Mouse (Mus musculus) stomach, embryonic 14.5 days (tissue): ENCODE measurements around the gene Armh3. TPM values are rescaled to one million over a fixed set of nuclear protein-coding genes. Genes with fewer than 3 reads are reported as not detected.
A peak's percentile ranks its signal among the peaks of the same experiment; 100 is the strongest.

Experiments used
- ATAC-seq: fragments of 200-750 bp; cut with Nextera tagmentation; 2 replicates; pipeline ENCODE4 v1.8.0; 2017; ENCODE audit warnings: low read depth, moderate TSS enrichment; ENCODE audit not compliant: insufficient number of reproducible peaks, insufficient read depth, low FRiP score
- H3K27ac ChIP-seq: fragments of 300-500 bp; sonication (generic); 2 replicates; pipeline ENCODE4 v1.5.1; 2014; ENCODE audit warnings: mild to moderate bottlenecking, low read length, moderate library complexity, mixed read lengths
- H3K27me3 ChIP-seq: fragments of 300-500 bp; sonication (generic); 2 replicates; pipeline ENCODE4 v1.6.1; 2014; ENCODE audit warnings: low read length, control low read depth, mixed read lengths; ENCODE audit not compliant: control insufficient read depth, insufficient read depth
- H3K36me3 ChIP-seq: fragments of 300-500 bp; sonication (generic); 2 replicates; pipeline ENCODE4 v1.6.1; 2014; ENCODE audit warnings: mild to moderate bottlenecking, control low read depth, low read length, moderate library complexity, mixed read lengths; ENCODE audit not compliant: control insufficient read depth, insufficient read depth
- H3K4me1 ChIP-seq: fragments of 300-500 bp; sonication (generic); 2 replicates; pipeline ENCODE4 v1.6.1; 2014; ENCODE audit warnings: low read length, control low read depth, mixed read lengths; ENCODE audit not compliant: control insufficient read depth, insufficient read depth
- H3K4me2 ChIP-seq: fragments of 300-500 bp; sonication (generic); replicated peaks from 2 replicates; pipeline ENCODE4 v1.6.1; 2014; ENCODE audit warnings: low read depth, low read length, control low read depth
- H3K4me3 ChIP-seq: fragments of 300-500 bp; sonication (generic); 2 replicates; pipeline ENCODE4 v1.5.1; 2014; ENCODE audit warnings: low read depth, low read length, control low read depth
- H3K9ac ChIP-seq: fragments of 300-500 bp; sonication (generic); replicated peaks from 2 replicates; pipeline ENCODE4 v1.6.1; 2014; ENCODE audit warnings: low read depth, mild to moderate bottlenecking, control low read depth, low read length, moderate library complexity, mixed read lengths
- H3K9me3 ChIP-seq: fragments of 300-500 bp; sonication (generic); 2 replicates; pipeline ENCODE4 v1.6.1; 2016; ENCODE audit warnings: low read depth, low read length, control low read depth; ENCODE audit not compliant: control insufficient read depth
- WGBS: fragments of 180-500 bp; shearing (Covaris S2); extraction: QIAGEN DNeasy Blood & Tissue Kit; methylation state at CpG from one replicate; pipeline ENCODE4 v1.1.7; 2014; 5-methylcytosine and 5-hydroxymethylcytosine counted together
- polyA plus RNA-seq: library from polyadenylated mRNA; unstranded; fragments of >200 nt; fragmentation: Nextera tagmentation; extraction: Ambion mirVana; gene quantifications from 2 replicates; pipeline ENCODE4 v1.2.1, GENCODE M21; 2014

The Armh3 gene
- polyA plus RNA-seq, 1 experiment from 2014 or later: 21.0 TPM

- Histone ChIP-seq H3K4me3 (peak overlapping the region; percentile 90), H3K9me3 (no peaks in the 10 kb centered on the region), H3K4me1 (peaks cover 44% of the 10 kb centered on the region), H3K27me3 (no peaks in the 10 kb centered on the region), H3K9ac (peak overlapping the region; percentile 94), H3K27ac (peak overlapping the region; percentile 95; the same call in 1 of the 2 replicates), H3K36me3 (peaks cover 43% of the 10 kb centered on the region), H3K4me2 (peak overlapping the region; percentile 98)
- ATAC-seq: no peak
- 15% methylated on average over 6 of the region's 6 CpGs for WGBS
These were observed 39.1 kb upstream of the Armh3 start for GRCm38 (mm10) chr19:46037243-46037924.

DNA sequence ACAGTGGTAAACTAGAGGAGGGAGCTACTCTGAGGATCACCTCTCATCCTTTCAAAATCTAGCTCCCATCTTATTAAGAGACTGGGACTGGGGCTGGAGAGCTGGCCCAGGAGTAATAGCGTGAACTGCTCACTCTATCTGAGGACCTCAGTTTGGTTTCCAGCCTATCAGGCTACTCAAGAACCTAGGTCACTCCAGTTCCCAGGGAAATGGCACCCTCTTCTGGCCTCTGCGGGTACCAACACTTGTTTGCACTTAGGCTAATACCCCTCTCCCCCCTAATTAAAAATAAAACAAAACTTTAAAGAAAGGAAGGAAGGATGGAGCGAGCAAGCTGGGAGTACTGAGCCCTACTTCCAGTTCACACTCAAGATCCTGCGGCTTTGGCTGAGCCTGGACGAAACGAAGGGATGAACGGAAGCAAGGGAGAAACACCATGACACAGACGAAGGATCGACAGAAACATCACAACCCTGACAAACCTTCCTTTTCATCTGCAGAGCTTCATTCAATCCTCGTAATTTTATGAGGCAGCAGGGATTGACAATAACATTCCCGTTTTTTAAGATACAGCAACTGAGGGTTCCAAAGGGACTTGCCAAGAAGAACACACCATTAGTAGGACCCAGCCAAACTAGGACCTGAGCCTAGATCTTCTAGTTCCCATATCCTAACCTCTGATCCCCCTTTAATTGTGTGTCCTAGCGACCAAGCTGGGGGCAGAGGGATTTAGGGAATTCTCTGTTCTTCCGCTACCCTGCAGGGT lies 38.4 kb upstream of the Armh3 start:
- Histone ChIP-seq H3K36me3 (peaks cover 51% of the 10 kb centered on the region), H3K27ac (peak overlapping the region; percentile 95; the same call in 1 of the 2 replicates), H3K9me3 (no peaks in the 10 kb centered on the region), H3K9ac (peak overlapping the region; percentile 28; the same call in 1 of the 2 replicates), H3K4me3 (peak overlapping the region; percentile 90), H3K4me1 (peaks cover 37% of the 10 kb centered on the region), H3K27me3 (no peaks in the 10 kb centered on the region), H3K4me2 (peak overlapping the region; percentile 98)
- no peak for ATAC-seq
- 71% methylated on average over 13 of the region's 13 CpGs for WGBS

- Histone ChIP-seq H3K9ac (no peak overlapping the region), H3K4me1 (peaks cover 30% of the 10 kb centered on the region), H3K27ac (no peak overlapping the region), H3K4me3 (no peak overlapping the region), H3K27me3 (no peaks in the 10 kb centered on the region), H3K36me3 (peaks cover 56% of the 10 kb centered on the region), H3K4me2 (no peak overlapping the region), H3K9me3 (no peaks in the 10 kb centered on the region)
- ATAC-seq: no peak
- WGBS: 90% methylated on average over 13 of the region's 13 CpGs
These were observed 37.7 kb upstream of the Armh3 start for GRCm38 (mm10) chr19:46035971-46036370.

DNA sequence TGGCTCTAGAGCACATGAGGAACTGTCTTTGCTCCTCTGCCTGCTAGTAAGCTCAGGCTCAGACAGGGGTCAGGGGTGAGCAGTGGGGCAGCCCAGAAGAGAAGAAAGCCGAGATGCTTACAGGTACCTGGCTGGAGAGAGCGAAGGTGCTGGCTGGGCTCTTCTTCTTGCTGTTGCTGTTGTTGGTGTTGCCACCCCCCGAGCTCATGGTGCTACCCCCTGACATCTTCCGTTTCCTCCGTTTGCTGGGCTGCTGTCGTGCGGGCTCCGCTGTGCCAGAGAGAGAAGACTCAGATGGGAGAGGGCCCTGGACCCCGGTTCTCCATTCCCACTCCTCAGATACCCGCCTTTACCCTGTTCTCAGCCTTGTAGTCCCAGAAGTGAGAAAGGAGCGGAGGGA lies 35.6 kb upstream of the Armh3 start:
- WGBS: 93% methylated on average over 11 of the region's 11 CpGs
- no peak for ATAC-seq

DNA sequence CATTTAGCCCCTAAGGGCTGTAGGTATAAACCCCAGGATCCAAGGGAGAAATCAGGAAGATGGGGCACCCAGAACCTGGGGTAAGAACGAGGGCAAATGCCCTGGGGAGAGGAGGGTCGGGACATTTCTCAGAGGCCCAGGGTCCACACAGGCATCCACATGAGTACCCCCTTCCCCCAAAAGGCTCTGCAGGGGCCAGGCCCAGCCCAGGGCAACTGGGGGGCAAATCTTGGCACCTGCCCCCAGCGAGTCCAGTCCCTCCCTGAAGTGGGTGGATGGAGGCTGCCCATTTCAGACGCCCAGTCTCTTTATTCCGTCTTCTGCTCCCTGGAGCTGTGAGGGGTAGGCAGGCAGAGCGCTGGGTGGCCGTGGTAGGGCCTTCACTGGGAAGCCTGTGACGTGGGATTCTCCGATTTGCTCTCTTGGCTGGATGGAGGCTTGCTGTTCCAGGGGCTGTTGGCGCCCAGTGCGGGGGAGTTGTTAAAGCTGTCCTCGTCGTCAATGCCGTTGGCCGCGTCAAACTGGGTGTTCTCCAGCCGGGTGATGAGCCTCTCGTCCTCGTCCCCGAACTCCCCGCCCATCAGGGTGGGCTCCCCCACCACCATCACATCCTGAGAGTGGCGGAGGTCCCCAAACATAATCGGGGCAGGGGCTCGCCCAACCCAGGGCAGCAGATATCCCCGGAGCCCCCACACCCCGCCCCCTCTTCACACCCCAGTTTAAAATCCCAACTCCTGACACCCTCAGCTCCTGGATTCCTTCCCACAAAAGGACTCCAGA lies 34.6 kb upstream of the Armh3 start:
- 83% methylated on average over 26 of the region's 26 CpGs for WGBS
- ATAC-seq: no peak
- H3K36me3 ChIP-seq: peaks cover 58% of the 10 kb centered on the region
- no peak overlapping the region for H3K4me3 ChIP-seq
- no peak overlapping the region for H3K4me2 ChIP-seq
- peaks cover 16% of the 10 kb centered on the region for H3K4me1 ChIP-seq
- H3K27me3 ChIP-seq: no peaks in the 10 kb centered on the region
- H3K9ac ChIP-seq: no peak overlapping the region
- H3K27ac ChIP-seq: no peak overlapping the region
- no peaks in the 10 kb centered on the region for H3K9me3 ChIP-seq

More for the DNA sequence above, 35.6 kb upstream of the Armh3 start:
- Histone ChIP-seq H3K4me3 (no peak overlapping the region), H3K36me3 (peaks cover 58% of the 10 kb centered on the region), H3K27me3 (no peaks in the 10 kb centered on the region), H3K27ac (no peak overlapping the region), H3K4me1 (peaks cover 17% of the 10 kb centered on the region), H3K4me2 (no peak overlapping the region), H3K9ac (no peak overlapping the region), H3K9me3 (no peaks in the 10 kb centered on the region)

DNA sequence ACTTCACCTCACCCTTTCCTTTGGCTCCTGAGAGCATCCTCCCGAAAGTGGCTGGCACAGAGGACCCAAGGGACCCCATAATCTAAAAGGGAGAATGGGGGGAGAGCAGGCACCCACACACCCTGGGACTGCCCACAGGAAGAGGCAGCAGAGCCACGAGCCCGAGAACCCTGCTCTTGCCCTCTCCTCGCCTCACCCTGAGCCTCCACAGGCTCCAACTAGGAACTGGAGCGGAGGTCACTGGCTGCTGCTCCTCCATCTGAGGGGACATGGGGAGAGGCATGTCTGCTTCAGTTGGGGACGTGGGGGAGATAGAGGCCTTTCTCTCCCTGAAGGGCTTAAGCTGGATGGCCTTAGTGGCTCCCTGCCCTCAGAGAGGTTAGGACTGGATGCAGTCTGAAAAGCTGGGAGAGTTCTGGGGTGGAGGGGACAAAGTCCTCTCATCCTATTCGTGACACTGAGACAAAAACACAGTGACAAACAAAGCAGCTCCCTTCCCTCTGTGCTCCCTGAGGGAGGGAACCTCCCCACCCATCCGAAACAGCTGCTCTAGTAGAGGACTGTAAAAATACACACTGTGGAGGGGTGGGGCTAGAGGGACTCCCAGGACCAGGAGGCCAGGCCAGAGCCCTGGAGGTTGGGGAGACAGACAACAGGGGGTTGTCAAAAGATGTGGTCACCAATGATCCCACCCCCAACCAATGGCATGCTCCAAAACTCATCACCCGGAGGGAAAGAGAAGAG lies 33.6 kb upstream of the Armh3 start:
- Histone ChIP-seq H3K4me1 (peaks cover 6% of the 10 kb centered on the region; the same call in 1 of the 2 replicates), H3K4me2 (no peak overlapping the region), H3K27ac (no peak overlapping the region), H3K9me3 (no peaks in the 10 kb centered on the region), H3K4me3 (no peak overlapping the region), H3K27me3 (no peaks in the 10 kb centered on the region), H3K9ac (no peak overlapping the region), H3K36me3 (peaks cover 58% of the 10 kb centered on the region)
- ATAC-seq: no peak
- WGBS: 77% methylated on average over 9 of the region's 9 CpGs

DNA sequence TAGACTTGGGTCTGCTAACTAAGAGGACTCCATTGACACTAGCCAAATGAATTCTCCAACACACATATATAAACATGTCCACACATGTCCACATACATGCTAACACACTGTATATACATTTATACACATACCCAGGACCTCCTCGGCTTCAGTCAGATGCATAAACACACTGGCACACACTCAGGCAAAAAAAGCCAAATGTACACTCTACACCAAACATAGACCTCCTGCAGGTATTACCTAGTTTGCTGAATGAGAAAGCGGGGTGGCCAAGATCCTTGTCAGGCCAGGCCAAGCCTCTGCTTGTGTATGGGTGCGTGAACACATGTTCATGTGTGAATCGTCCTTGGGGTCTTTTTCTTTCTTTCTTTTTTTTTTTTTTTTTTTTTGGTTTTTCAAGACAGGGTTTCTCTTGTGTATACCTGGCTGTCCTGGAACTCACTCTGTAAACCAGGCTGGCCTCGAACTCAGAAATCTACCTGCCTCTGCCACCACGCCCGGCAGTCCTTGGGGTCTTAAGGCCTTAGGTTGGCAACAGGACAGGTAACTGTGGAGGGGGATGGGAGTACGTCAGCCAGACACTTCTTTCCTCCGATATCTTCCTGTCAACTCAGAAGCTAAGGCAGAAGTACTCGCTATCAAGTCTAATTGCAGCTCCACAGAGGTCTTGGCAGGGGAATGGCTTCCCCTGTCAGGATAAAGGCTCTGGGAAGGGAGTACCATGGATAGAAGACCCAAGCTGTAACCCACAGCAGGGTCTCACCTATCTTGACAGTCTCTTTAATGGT lies 32.1 kb upstream of the Armh3 start:
- no peak for ATAC-seq
- Histone ChIP-seq H3K4me3 (no peak overlapping the region), H3K4me1 (no peaks in the 10 kb centered on the region), H3K9ac (no peak overlapping the region), H3K9me3 (no peaks in the 10 kb centered on the region), H3K4me2 (no peak overlapping the region), H3K36me3 (peaks cover 45% of the 10 kb centered on the region), H3K27me3 (no peaks in the 10 kb centered on the region), H3K27ac (no peak overlapping the region)
- 96% methylated on average over 10 of the region's 10 CpGs for WGBS
